Mouse (Mus musculus) layer of hippocampus, adult 9-11 months (tissue): ENCODE measurements at regions not wholly inside any gene's neighbourhood (a gene's known extent, or its start where the extent isn't known, plus 50 kb on each side); places are given as distances from the start of the nearest gene placed in this dataset.
A peak's percentile ranks its signal among the peaks of the same experiment; 100 is the strongest.

Experiments
- DNase-seq: peaks from one replicate; pipeline ENCODE4 v3.0.0; 2022

DNA sequence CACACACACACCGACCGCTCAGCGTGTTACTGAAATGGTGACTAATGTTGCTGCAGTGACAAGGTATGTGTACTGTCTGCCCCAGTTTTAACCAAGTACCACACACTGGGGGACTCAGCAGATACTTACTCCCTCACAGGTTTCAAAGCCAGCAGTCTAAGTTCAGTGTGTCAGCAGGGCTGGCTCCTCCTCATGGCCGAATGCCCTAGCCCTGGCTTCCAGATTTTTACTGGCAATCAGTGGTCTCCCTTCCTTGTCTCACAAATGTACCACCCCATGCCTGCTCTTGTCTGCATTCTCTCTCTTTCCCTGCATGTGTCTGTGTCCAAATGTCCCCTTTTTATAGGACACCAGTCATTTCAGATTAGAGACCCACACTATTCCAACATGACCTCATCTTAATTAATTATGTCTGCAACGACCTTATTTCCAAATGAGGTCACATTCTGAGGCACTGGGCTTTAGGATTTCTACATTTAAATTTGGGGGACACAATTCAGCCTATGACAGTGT lies 114.7 kb downstream of the Uri1 start:
- no peak for DNase-seq

- DNase-seq, result no peak
Observed at GRCm38 (mm10) chr7:37893885-37894284, 120.4 kb upstream of the Zfp536 start.

- peak; percentile 27 for DNase-seq
Observed at GRCm38 (mm10) chr7:37874382-37874781, 100.9 kb upstream of the Zfp536 start.

- DNase-seq, result peak; percentile 28
Observed at GRCm38 (mm10) chr7:37870956-37871355, 97.5 kb upstream of the Zfp536 start.

GRCm38 (mm10) chr7:37866468-37866867 lies 93.0 kb upstream of the Zfp536 start:
- DNase-seq, result no peak

DNA sequence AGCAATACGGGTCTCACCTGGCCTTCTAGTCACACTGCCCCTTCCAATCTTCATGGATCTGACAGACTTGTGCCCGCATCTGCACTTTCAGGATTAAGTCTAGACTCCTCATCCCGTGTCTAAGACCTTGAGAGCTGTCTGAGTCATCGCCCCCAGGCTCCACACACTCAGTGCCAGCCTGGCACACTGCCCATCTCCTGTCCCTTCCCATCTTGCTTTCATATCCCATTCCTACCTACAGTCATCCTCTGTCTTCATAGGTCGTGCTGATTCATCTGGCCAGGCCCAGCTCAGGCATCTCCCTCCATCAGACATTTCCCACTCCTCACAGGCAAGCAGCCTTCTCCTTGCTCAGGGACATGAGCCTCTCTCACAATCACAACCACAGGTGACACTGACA lies 78.0 kb upstream of the Zfp536 start:
- DNase-seq, result no peak

DNA sequence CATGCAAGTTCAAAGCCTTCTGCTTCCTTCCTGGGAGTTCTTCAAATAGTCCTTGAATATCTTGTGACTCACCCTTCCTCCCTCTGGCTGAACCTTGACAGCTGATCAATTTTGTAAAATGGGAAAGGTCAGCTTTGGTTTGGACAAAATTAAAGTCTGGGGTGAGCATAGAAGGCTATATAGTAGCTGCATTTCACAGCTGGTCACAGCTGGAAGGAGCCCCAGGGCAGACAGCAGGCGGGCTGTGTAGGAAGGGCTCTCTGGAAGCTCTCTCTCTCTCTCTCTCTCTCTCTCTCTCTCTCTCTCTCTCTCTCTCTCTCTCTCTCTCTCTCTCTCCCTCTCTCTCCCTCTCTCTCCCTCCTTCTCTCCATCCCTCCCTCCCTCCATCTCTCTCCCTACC lies 71.8 kb upstream of the Zfp536 start:
- no peak for DNase-seq

DNA sequence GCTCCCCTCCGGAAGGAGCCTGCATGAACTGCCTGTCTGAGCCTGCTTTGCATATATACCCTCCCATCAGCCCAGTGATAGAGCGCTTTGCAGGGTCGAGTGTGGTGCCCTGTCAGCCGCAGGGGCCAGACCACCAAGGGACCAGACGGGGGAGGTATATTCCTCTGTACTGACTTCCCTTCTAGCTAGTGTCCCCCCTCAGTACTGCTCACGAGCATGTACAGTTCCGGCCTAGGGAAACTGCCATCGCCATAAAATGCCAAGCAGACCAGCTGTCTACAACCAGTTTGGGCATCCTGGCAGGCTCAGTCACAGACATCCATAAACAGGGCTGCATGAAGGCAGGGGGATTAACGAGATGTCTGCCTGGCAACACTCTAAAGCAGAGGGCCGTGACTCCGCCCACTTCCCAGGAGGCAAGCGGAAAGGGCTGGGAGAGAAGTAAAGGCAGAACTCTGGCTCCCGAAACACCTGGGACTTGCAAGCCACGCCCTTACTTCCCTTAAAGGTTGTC lies 68.6 kb upstream of the Zfp536 start:
- DNase-seq, result peak; percentile 9

- DNase-seq, result no peak
Observed at GRCm38 (mm10) chr7:37841549-37841948, 68.1 kb upstream of the Zfp536 start.

- DNase-seq, result no peak
Observed at GRCm38 (mm10) chr7:37837883-37838282, 64.4 kb upstream of the Zfp536 start.

DNA sequence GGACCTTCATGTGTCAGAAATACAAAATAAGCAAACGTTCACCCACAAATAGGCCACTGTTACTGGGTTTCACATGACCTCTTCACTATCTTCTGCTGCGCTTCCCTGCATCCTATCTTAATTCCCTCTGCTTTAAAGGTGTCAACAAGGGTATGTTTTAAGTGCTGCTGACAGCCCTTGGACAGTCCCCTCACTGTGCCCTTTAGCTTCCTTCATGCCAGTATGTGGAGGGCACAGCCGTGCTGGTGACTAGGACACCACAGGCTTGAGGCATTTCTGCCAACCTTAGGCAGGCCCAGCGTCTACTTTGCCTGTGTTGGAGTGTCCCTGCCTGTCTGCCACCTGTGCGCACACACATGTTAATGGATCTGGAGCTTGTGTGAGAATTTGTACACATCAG lies 63.9 kb upstream of the Zfp536 start:
- DNase-seq, result no peak

GRCm38 (mm10) chr7:37833420-37833819 lies 60.0 kb upstream of the Zfp536 start:
- DNase-seq, result no peak

DNA sequence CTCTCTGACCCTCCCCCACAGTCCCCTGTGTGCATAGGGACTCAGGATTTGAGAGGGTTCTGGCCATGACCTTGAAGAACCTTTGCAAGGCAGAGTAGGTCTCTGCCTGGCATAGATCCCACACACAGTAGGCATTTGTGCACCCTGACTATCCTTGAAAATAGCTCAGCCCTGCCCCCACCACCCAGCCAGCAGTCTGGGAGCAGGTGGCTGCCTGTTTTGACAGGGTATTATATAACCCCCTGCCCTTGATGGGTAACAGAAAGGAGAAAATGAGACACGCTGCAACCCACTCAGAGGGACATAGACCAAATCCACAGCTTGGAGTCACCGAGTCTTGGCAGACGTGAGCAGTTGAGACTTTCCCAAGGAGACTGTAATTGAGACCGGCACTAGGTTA lies 58.9 kb upstream of the Zfp536 start:
- DNase-seq, result no peak

- DNase-seq, result no peak
Observed at GRCm38 (mm10) chr7:37825766-37826165, 52.3 kb upstream of the Zfp536 start.
